Mouse (Mus musculus): Measurements from ENCODE around the gene Htr6. TPM values are rescaled to one million over a fixed set of nuclear protein-coding genes. Genes with fewer than 3 reads are reported as not detected.

The Htr6 gene
- total RNA-seq, 2 experiments from 2014 or later, result 4.1 to 5.1 TPM

DNA sequence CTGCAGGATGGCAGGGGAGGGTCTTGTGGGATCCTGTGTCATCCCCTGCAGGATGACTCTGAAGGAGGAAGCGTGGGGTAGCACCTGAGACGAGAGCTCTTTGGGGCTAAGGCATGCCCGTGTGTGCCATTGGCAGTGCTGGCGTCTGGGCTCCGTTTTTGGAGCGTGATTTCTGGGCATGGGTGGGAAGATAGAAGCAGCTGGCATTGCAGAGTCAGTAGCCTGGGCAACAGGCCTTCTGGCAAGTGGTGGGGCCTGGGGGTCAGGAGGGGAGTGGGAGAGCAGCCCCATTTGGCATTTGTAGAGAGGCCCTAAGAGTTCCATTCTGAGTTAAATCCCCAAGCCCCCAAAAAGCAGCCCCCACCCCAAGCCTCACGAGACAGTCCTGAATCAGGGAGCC lies 22.6 kb downstream of the Htr6 start:
- DNase-seq, result peak; percentile 37

DNA sequence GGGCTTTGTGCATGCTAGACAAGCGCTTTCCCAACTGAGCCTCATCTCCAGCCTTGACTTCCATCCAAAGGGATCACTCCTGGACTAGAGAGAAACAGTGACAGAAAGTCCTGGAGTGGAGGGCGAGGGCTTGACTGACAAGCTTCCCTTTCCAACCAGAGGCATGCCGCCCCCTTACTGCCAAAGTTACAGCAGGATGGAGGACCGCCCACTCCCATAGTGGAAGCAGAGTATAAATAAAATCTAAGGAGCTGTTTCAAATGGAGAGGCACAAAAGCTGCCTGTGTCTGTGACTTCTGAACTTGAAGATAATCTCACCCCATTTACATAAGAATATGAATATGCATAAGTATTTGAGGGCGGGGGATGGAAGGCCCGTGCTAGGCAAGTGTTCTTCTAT lies 26.9 kb downstream of the Htr6 start:
- no peak for DNase-seq
- intact Hi-C loops (cut with DNase I), result no loop called here

More for the DNA sequence above, 22.6 kb downstream of the Htr6 start:
- intact Hi-C loops (cut with DNase I), result no loop called here

DNA sequence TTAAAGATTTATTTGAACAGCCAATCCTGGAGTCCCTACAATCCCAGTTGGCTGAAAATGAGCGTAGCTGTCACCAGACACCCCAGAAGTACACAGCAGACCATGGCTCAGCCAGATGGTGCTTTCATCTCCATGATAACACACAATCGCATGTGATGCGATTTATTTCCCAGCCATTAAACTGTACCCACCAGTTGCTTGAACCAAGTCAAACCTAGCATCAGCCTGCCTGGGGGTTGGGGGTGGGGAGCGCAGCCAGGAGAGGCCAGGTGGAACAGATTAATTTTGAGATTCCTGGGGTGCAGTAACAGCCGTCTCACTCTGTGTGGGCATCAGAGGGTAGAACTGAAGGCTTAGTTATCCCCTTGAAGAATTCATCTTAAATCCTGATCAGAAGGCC lies 29.0 kb downstream of the Htr6 start:
- intact Hi-C loops (cut with DNase I), result no loop called here
- peak; percentile 61 for DNase-seq

DNA sequence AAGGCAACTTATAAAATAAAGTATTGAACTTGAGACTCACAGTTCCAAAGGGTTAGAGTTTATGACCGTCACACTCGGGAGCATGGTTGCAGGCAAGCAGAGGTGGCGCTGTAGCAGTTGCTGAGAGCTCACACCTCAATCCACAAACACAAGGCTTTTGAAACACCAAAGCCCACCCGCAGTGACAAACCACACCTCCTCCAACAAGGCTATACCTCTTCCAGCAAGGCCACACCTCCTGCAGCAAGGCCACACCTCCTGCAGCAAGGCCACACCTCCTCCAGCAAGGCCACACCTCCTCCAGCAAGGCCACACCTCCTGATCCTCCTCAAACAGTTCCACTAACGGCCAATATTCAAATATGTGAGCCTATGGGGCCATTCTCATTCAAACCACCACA lies 30.8 kb downstream of the Htr6 start:
- intact Hi-C loops (cut with DNase I), result no loop called here
- DNase-seq, result no peak

DNA sequence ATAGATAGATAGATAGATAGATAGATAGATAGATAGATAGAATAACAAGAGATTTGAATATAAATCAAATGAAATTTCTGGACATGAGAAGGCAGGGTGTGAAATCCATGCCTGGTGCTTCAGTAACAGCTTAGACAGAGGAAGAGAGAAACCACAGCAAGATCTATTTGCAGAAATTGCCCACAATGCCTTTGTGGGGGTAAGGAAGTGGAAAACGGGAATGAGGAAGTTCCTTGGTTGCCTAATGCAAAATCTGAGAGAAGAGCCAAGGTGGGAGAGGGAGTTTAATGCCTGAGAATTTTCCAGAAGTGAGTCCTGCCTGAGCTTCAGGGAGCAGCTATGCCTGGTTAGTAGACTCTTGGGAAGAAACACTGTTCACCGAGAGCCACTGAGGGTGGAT lies 31.8 kb downstream of the Htr6 start:
- intact Hi-C loops (cut with DNase I), result no loop called here
- no peak for DNase-seq

DNA sequence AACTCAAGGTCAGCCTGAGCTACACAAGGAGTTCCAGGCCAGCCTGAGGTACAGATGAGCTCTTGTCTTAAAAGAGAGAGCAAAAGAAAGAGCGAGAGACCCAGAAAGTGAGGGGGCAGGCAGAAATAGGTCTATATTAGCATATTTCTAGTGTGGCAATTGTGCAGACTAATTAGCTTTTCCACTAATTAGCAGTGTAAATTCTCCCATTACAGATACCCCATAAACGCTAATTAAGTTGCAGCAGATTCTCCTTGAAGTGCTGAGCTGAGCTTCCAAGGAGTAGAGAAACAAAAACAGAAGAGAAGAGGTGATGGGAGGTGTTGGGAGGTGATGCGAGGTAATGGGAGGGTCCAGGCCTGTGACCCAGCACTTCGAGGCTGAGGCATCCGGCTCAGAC lies 32.8 kb downstream of the Htr6 start:
- intact Hi-C loops (cut with DNase I), result no loop called here
- DNase-seq, result no peak

DNA sequence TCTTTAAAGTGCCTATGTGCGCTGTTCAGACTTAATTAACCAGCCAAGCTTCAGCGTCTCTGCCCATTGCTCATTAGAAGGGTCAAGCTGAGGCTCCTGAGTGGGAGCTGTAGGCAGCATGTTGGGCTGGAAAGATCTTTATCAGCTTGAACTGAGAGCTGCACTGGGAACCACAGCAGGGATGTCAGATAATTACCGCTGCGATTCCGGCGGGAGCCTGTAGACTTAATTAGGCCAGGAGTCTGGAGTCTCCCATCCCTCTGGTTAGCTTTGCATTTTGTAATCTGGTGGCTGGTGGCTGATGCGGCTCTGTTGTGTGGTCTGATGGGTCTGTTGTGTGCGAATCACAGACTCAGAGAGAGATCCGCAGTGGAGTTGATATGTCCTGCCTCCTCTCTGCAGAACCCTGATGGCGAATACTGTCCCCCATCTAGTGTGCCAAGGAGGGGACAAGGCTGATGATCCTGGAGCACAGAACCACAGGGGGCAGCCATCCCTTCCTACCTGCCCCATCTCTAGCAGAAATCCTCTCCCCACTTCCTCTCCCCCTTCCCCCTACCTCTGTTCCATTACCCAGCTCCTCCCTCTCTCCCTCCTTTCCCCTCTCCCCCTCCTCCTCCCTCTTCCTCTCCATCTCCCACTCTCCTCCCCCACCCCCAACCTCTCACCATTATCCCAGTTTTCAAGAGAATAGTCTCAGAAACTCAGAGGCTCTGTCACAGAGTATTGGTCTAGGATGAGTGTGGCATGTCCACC lies 35.1 kb downstream of the Htr6 start:
- intact Hi-C loops (cut with DNase I), result no loop called here
- no peak for DNase-seq

DNA sequence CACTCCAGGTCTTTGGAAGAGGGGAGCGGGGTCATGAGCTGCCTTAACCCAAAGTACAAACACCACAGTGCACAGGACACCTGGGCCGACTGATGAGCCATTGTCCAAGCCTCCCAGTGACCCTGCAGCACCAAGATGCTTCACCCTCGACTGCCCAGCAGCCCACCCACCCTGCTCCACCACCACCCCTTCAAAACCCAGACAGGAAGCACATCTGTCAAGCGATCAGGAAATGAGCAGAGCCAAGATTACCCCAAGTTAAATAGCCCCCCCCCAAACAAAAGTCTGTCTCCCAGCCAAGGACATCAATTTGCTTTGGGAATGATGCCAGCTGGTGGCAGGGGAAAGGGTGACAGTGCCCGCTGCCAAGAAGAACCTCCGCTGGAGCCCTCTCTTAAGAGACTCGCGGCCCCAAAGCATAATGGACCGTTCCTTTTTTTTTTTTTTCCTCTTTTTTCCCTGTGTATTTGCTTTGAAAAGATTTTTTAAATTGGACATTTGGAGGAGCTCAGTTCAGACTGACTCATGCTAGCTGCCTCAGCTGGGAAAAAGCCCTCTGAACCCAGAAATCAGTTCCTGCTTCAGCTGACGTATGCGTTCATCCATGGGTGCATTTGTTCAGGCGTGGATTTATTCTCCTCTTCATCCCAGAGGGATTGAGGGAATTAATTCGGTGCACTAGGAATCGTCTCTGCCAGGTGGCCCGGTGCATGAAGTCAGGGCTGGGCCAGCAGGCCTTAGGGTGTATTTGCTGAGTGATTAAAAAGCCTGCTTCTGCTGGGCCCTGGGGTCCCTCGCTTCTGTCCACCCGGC lies 37.4 kb downstream of the Htr6 start:
- intact Hi-C loops (cut with DNase I), result no loop called here
- DNase-seq, result peak; percentile 80

DNA sequence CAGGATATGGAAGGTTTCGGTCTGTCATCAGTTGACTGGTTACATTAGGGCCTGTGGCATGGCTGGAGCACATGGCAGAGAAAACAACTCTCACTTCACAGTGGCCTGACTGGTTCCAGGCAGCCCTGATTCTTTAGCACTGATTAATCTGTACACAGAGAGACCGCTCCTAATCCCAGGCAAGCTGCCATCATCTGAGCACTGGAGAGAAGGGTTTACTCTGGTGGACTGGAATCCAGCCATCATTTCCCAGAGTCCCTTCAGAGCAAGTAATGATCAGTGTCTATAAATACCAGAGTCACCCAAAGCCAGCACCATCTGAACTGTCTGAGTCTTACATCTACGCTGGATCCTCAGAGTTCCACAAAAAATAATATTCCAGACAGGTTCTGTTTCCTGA lies 39.6 kb downstream of the Htr6 start:
- no peak for DNase-seq

DNA sequence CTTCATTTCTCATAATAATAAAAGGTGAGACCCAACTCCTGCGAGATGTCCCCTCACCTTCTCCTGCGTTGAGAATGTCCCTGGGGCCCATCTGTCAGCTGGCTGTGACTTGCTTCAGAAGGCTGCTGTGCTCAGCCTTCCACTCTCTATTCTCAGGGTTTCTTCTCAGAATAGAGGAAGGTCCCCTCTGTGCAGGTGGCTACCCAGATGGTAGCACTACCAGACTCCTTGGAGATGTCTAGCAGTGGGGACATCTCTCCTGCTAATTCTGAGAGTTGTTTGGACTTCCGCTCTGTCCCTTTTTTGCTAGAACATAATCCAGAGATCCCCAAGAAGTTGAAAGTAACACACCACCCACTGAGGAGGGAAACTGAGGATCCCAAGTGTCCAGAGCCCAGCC lies 40.4 kb downstream of the Htr6 start:
- no peak for DNase-seq
- intact Hi-C loops (cut with DNase I), result no loop called here

More for the DNA sequence above, 39.6 kb downstream of the Htr6 start:
- intact Hi-C loops (cut with DNase I), result no loop called here

DNA sequence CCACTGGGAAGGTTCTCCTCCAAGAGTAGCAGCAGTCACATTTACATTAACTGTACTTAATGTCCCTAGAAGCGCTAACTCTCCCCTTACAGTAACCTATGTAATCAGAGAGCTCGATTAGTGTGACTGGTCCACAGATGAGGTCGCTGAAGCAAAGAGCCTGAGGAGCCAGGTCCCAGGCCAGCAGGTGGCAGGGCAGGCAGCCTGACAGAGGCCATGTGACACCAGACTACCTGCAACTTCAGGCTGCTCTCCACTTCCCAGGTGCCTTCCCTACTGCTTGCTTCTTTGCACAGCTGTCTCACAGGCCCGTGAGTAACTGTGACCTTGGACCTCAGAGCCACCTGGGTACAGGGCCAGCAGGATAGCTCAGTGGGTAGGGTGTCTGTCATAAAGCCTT lies 40.8 kb downstream of the Htr6 start:
- DNase-seq, result no peak
- intact Hi-C loops (cut with DNase I), result no loop called here

DNA sequence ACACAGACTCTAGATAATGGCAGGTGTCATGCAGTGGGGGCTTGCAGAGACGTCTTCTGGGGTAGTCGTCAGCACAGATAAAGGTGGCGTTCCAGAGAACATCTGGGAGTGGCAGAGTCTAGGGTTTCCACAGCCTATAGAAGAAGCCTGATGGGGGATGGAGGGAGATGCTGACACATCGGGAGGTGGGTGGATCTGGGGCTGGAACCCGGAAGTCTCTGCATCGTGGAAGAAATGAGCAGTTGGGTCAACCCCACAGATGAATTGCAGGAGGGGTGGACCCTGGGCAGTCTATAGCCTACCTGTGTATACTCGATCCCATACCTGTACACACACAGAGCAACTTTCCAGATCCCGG lies 41.4 kb downstream of the Htr6 start:
- intact Hi-C loops (cut with DNase I), result no loop called here
- DNase-seq, result no peak

DNA sequence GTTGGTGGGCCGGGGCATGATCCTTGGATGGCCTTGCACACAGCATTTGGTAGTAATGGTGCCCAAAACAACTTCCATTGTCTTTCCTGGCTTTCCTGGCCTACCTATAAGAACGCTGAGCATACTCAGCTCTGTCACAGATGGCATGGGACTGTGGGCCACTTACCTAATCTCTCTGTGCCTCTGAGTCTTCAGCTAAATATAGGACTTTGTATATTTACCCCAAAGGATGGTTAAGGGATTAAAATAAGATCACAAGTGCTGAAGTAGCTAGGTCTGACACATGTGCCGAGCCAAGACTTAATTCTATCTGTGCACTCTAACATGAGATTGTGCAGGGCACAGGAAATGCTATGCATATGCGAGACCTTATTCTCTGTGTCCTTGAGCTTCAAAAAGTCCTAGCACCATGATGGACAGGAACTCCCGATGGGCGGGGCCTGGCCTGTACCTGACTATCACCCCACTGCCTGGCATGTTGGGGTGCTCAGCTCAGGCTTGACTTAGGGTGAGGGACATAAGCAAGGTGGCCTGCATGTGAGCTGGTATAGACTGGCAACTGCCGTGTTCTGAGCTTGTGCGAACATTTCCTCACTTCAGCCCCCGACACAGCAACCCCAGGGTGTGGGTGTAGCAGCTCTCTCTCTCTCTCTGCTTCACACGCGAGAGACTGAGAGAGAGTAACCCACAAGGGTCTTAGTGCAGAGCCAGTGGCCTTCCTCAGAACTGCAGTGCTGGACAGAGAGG lies 41.9 kb downstream of the Htr6 start:
- no peak for DNase-seq
- intact Hi-C loops (cut with DNase I), result no loop called here

DNA sequence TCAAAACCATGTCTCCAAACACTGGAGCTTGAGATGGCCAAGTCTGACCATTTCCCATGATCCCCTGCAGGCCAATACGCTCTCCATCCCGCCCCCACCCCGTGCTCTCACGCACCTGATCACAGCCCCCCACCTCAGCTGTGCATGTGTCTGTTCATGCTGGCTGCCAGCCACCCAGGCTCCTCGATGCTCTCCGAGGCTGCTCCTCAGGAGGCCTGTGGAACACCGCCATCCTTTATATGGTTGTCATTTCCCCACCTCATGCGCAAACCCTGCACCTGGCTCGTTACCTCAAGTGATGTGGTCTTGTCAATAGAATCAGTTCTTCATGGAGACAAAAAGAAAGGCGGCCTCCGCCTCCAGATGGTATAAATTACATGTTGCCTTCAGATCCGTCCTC lies 42.8 kb downstream of the Htr6 start:
- intact Hi-C loops (cut with DNase I), result no loop called here
- peak; percentile 38 for DNase-seq

DNA sequence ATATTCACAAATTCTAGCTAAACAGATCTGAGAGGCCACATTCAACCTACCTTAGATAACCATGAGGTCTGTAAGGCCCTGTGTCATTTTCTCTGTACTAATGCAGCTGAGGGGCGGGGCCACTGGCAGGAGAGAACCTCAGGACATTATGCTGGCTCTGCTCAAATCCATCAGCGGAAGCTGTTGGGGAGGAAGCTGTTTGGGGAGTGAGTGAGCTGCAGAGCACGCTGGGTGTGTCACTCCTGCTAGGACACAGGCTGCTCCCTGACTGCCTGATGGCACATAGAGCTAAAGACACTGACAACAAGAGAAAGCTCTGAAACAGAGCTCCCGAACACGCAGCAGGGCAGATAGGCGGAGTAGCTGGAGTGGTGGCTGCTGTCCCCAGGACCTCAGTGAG lies 44.7 kb downstream of the Htr6 start:
- no peak for DNase-seq
- intact Hi-C loops (cut with DNase I), result no loop called here

DNA sequence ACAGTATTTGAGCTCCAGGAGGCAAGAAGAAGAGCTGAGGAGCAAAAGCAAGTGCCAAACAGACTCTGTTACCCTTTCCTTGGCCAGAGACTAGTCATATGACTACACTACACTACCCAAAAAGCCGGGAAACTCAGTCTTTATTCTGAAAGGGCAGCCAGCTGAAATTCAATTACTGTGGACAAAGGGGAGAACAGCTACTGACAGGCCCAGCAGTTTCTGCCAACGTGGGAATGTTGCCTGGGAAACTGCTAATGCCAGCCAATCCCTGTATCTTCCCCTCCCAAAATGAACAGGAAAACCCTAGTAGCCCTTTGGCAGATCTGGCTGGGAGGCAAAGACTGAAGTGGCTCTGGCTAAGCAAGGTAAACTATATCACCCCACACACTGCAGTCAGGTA lies 51.0 kb downstream of the Htr6 start:
- intact Hi-C loops (cut with DNase I), result no loop called here
- DNase-seq, result peak; percentile 64

DNA sequence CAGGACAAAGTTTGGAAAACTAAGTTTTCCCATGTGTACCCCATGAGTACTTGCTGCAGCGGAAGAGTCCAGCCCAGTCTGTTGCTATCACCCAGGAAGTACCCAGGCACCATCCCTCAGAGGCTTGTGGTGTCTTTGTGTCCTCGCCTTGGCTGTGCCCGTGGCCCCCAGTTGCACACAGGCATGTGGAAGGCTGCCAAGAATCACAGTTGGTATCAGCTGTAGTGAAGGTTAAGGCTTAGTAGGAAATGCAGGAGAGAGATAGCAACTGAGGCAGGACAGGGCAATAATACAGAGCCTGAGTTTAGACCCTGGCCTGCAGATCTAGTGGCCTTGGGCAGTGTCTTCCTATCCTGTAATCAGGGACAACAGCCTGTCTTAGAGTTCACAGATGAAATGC lies 55.0 kb downstream of the Htr6 start:
- DNase-seq, result peak; percentile 23
- intact Hi-C loops (cut with DNase I), result no loop called here

DNA sequence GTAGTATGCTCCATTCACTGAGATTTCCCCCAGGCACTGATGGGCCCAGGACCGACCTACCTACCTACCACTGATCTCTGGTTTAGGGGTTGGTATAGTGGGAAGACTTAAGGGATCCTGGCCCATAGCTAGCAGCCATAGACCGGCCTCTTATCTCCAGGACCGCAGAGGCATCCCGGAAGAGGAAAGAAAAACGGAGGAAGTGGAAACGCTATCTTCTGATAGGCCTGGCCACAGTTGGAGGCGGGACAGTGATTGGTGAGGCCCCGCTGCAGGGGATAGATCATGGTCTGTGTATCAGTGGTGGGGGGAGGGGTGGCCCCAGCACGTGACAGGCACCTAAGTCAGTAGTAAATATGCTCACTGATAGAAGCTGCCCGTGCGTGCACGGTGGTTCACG lies 56.0 kb downstream of the Htr6 start:
- intact Hi-C loops (cut with DNase I), result no loop called here
- peak; percentile 28 for DNase-seq

DNA sequence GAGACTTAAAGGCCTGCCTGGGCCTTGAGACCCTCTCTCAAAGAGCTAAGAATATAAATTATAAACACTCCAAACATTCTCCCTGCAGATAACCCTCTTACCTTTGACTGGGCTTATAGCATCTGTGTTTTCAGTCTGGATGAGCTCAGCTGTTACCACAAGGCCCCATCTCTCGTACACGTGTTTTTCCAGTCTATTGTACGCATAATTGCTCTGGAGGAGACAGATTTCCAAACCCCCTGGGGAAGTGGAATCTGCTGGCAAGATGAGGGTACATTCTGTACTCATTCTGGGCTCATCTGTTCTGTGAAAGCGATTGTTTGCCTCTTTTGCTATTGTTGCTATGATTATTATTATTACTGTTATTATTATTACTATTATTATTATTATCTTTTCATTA lies 56.4 kb downstream of the Htr6 start:
- intact Hi-C loops (cut with DNase I), result no loop called here
- no peak for DNase-seq

DNA sequence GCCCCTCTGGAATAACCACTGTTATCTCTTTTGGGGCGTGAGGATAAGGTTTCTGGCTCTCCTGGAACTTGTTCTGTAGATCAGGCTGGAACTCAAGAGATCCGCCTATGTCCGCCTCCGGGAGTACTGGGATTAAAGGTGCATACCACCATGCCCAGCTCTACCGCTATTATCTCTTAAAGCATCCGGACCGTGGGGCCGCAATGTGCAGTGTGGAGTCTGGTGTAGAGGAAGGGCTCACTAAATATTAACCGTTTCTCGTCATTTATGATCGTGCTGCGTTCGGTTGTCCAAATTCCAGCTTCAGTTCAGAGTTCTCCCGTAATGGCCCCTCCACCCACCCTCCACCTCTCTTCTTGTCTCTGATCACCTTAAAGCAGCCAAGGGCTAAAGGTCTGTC lies 57.0 kb downstream of the Htr6 start:
- no peak for DNase-seq
- intact Hi-C loops (cut with DNase I), result no loop called here

DNA sequence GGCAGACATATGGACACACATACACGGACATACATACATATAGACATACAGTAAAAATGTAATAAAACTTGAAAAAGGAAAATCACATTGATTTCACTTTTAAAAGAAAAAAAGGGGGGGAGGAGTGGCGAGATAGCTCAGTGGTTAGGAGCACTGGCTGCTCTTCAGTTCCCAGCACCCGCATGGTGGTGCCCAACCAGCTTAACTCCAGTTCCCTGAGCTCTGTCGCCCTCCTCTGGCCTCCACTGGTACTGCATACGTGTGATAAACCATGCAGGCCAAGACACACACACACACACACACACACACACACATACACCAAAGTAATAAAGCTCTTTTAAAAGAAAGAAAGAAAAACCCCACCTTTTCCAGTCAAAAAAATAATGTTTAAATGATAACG lies 60.6 kb downstream of the Htr6 start:
- intact Hi-C loops (cut with DNase I), result no loop called here
- DNase-seq, result no peak

DNA sequence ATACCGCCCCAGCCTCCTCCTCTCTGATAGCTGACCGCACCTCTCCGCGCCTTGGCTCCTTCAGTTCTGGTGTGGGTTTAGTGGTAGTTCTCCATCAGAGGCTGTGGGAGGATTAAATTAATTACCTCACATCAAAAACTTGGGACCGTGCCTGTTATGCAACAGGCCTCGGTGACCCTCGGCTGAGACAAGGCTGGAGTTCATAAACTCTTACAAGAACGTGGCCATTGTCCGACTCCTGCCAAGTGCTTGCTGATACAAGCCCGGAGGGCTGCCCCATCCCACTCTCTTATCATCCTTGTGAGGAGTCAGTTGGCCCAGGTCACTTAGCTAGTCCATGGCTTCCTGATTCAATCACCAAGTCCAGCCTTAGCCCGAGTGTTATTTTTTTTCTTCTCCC lies 62.1 kb downstream of the Htr6 start:
- no peak for DNase-seq
- intact Hi-C loops (cut with DNase I), result no loop called here

All from left cerebral cortex, postnatal 4 days (tissue).